Mouse (Mus musculus): ENCODE data around the gene Svs5.
"Not testable (repeated sequence)": the region's sequence is repeated elsewhere in the genome, so short reads cannot be mapped to it uniquely, and the experiment has no call there.

Svs5 gene

DNA sequence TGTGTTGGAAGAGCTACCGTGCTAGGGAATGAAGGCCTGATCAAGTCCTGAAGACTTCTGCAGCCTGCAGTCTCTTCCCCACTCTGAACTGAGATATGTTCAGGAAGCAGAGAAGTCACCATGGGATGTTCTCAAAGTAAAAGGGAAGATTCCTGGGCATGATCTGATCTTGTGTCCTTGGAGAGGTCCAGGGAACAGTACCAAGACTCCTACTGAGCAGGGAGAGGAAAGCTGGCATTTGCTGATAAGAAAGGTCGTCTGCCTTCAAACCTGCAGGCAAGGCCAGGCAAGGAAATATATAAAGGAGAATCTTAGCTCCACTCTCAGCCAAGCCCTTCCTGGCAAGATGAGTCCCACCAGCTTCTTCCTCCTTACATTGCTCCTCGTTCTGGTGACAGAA is at the start of gene Svs5:
Gene Svs5 (plus strand): TSS at position 301 of the 400 bp plus-strand sequence.
- DNase-seq (ENCODE audit: low spot score) = not testable (repeated sequence)

DNA sequence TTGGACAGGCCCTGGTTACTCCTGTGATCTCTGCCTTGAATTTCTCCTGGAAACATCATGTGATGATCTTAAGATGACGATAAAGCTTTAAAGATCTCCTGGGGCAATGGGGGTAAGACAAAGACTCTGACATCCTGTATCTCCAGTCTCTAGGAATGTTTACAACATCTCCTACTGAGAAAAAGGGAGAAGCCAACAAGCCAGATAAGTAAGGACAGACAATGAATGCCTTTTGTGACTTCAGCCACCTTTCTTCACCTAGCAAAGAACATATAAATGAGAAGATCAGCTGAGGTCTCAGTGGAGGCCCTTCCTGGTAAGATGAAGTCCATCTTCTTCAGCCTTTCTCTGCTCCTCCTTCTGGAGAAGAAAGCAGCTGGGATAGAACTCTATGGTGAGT is 43.6 kb upstream of the Svs5 start, which contains the start of gene Svs3a:
Gene Svs3a (plus strand): TSS at position 301 of the 400 bp plus-strand sequence.
- not testable (repeated sequence) for DNase-seq (ENCODE audit: low spot score)

DNA sequence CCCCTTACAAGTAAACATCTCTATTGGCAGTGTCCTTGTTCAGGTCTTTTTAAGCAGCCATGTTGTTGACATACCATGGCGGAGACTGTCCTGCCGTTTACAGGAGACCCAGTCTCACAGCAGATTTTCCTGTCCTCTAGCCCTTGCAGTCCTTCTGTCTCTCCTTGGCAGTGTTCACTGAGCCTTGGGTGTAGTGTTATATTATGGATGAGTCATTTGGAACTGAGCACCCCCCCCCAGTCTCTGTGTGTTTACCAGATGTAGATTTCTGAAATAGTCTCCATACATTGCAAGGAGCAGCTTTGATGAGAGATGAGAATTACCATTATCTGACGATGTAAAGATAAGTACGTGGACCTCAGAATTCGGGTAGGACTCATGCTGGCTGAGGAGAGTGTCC is 19.9 kb upstream of the Svs5 start:
- DNase-seq (ENCODE audit: low spot score) = no peak

DNA sequence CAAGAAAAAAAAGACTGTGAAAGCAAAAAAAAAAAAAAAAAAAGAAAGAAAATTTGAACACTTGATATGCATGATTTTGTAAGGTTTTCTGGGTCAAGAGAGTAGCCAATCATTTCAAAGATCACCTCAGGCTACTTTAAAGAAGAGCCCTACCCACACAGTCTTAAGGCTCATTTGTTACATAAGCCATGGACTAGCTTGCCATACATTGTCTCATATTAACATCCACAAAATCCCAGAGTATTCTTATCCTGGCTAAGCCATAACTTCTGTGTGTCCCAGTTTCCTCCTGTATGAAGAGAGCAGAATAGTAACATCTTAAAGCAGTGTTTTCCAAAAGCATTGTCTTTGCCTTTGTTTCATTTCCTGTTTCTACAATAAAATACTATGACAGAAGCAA is 17.1 kb upstream of the Svs5 start:
- not testable (repeated sequence) for DNase-seq (ENCODE audit: low spot score)

DNA sequence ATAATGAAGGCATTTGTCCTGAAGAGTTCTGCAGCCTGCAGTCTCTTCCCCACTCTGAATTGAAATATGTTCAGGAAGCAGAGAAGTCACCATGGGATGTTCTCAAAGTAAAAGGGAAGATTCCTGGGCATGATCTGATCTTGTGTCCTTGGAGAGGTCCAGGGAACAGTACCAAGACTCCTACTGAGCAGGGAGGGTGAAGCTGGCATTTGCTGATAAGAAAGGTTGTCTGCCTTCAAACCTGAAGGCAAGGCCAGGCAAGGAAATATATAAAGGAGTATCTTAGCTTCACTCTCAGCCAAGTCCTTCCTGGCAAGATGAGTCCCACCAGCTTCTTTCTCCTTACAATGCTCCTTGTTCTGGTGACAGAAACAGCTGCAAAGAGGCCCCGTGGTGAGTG is 16.1 kb upstream of the Svs5 start, which contains the start of gene Svs6:
Gene Svs6 (plus strand): TSS at position 301 of the 400 bp plus-strand sequence.
- DNase-seq (ENCODE audit: low spot score) = not testable (repeated sequence)

DNA sequence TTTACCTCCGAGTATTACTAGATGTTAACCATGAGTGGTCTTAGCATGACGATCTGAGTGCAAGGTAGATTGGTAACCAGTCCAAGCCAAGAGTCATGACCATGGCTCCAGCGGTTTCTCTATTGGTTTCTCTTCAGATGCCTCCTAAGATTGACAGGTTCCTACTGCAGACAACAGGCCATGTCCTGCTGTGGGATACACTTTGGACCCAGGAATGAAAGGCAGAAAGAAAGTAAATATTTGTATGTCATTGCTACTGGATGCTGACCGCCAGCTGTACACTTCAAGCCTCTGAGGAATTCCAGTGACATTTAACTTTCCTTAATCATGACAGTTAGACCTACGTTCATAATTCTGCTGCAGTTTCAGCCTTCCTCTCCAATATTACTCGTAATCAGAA is 11.6 kb upstream of the Svs5 start:
- DNase-seq (ENCODE audit: low spot score) = no peak

DNA sequence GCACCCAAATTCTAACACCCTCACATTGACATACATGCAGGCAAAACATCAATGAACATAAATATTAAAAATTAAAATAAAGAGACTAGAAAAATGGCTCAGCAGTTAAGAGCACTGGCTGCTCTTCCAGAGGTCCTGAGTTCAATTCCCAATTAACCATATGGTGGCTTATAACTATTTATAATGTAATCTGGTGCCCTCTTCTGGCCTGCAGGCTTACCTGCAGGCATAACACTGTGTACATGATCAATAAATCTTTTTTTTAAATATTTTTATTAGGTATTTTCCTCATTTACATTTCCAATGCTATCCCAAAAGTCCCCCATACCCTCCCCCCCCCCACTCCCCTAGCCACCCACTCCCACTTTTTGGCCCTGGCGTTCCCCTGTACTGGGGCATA is 11.2 kb downstream of the Svs5 start:
- not testable (repeated sequence) for DNase-seq (ENCODE audit: low spot score)

DNA sequence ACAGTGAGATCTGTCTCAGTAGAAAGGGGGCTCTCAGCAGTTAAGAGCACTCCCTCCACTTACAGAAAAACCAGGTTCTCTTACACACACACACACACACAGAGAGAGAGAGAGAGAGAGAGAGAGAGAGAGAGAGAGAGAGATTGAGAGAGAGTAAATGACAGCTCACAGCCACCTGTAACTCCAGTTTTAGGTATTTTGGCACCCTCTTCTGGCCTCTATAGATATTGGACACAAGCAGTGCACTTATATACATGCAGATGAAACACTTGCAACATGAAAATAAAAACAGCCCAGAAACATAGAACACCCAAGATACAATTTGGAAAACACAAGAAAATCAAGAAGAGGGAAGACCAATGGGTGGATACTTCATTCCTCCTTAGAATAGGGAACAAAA is 15.2 kb downstream of the Svs5 start:
- DNase-seq (ENCODE audit: low spot score) = not testable (repeated sequence)

DNA sequence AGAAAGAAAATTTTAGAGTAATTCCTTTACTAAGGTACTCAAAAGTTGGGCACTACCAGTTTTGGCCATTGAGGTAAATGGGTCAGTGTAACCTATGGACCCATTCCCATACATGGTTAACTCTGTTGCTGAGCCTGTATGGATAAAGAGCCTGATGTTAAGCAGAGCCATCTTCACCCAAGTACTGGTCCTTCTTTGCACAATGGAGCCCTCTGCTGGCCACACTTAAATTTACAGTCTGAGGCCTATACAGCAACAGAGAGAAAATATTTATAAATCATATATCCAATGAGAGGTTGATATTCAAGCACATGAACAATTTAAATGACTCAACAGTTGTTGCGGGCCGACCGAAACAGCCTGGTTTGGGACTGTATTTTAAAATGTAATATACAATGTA is 16.4 kb downstream of the Svs5 start:
- DNase-seq (ENCODE audit: low spot score) = no peak

DNA sequence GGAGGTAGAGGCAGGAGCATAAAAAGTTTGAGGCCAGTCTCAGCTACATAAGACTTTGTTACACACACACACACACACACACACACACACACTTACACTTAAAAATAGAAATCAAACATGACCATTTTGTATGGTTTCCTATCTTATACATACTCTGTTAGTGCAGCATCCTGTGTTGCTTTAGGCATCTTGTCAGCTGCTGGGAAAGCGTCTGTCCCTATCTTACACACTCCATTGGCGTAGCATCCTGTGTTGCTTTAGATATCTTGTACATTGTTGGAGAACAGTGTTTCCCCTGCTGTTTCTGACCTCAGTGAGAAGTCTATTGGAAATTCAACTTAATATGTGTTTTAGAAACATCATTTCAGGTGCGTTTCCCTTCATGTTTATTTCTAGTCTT is 20.2 kb downstream of the Svs5 start:
- DNase-seq (ENCODE audit: low spot score) = no peak

DNA sequence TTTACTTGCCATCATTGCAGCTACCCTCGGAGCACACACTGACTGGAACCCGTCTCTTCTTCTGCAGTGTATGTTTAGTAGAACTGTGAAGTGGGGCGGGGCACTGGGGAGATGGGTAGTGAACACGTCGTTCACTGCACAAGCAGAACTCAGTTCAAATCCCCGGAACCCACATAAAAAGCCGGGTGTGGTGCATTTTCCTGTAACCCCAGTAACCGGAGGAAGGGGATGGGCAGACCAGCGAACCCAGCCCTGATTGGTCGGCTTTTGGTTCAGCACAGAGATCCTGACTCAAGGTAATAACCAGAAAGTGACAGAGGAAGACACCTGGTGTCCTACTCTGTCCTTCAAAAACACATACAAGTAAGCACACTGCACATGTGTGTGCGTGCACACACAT is 20.8 kb downstream of the Svs5 start:
- DNase-seq (ENCODE audit: low spot score) = no peak

DNA sequence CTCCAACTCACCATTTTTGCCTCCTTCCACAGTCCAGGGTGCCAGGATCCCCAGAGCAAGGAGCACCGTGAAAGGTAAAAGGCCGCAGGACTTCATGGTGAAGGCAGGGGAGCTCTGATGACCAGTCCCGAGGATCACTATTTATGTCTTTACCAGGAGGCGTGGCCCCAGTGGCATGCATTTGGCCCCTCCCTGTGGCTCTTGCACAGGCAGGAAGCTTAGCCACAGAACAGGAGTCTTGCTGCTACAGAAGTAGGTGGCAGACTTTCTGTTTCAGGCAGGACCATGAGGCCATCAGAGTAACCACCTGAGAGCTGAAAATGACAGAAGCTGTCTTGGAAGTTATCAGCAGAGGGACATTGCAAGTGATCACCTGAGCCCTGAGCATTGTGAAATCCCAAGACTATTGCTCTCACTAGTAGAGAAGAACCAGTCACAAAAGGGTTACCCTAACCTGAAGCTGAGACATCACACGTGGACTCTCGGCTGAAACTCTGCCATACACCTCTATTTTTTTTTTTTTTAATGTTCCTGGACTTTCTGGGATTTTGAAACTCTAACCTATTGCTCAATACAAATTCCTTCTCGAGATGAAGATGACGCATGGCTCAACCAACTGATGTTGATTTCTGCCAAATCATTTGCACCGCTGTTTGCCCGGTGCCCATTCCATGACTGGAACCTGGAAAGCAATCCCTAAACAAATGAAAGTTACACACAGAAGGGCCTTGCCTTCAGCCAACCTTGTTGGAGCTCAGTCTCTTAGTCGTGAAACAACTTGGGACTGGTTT is 23.8 kb downstream of the Svs5 start:
- no peak for DNase-seq (ENCODE audit: low spot score)

DNA sequence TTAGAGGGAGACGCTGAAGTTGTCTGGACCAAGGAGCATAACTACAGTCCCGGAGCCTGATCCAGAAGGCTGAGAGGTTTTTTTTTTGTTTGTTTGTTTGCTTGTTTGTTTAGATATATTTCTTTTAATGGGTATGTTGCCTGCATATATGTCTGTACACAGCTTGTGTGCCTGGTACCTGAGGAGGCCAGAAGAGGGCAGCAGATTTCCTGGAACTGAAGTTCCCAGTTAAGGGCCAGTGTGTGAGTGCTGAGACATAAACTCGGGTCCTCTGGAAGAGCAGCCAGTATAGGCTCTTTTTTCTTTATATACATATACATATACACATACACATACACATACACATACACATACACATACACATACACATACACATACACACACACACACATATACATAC is 25.8 kb downstream of the Svs5 start:
- DNase-seq (ENCODE audit: low spot score) = no peak

DNA sequence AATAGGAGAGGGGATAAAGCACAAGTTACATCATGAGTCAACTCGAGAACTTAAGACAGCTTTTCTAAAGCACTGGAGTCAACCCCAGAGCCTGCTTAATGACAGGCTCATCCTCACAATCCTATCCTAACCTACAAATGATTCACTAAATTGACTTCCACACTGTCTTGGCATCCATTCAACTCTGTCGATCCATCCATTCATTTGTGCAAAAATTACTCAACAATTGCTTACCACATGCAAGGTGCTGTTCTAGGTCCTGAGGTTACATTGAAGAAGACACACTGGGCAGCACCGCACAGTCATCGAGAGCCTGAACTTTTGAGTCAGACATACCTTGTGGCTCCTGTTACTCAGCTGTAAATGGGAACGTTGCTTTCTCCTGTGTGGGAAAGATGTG is 26.5 kb downstream of the Svs5 start:
- DNase-seq (ENCODE audit: low spot score) = no peak

DNA sequence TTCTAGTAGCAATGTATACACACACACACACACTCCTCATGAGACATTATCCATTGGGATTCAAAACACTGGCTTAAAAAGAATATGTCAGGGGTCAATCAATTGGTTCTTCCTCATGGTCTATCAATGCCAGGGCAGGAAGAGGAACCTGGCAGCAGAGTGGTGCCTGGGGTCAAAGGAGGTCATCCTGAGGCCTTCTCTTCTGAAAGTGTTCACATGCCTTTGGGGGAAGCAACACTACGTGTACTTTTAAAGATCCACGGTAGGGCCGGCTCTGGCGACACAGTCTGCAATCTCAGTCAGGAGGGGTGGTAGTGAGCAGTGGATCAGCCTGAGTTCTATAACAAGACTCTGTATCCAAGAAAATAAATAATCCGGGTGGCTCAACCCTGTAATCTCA is 27.1 kb downstream of the Svs5 start:
- DNase-seq (ENCODE audit: low spot score) = no peak

DNA sequence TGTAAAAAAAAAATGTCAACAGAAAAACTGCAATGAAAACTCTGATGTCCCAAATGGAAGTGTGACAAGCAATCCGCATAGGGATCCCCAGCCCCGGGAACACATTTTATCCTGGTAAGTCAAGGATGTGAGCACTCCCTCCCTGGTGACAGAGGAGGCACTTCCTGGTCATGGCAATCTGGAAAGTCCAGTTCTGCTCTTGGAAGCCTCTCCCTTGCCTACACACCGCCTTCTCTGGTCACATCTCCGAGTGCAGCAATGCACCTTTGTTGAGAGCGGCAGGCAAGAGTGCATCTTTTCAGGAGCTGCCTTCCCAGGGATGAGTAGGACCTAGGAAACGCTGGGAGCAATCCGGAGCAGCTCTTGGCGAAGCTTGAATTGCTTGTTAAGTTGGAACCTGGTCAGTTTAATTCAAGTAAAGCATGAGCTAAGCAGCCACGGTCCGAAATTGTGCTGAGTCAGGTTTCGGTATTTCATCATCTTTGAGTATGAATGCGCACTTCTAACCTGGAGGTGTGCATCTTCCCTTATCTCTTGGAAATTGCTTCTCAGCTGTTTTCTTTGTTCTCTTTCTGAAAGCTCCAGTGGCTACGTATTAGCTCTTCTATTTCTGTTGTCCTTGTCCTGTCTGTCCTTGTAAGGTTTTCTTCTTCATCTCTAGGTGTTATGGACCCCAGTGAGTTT is 28.6 kb downstream of the Svs5 start:
- DNase-seq (ENCODE audit: low spot score) = no peak

DNA sequence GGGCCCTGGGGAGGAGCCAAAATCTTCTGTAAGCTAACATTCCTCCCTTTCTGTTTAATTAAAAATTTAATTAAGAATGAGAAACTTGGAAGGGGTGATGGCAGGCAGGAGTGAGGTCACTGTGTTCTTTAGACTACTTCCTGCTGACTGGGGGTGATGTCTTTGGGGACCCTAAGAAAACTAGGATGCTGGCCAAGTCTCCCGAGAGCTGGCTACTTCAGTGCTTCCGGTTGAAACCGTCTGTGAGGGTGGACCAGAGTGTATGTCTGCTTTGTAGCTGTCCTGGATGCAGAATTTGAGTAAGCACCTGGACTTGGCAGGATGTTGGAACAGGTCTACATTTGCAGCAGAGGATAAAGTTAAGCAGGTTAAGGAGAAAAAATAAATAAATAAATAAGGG is 34.4 kb downstream of the Svs5 start:
- no peak for DNase-seq (ENCODE audit: low spot score)

DNA sequence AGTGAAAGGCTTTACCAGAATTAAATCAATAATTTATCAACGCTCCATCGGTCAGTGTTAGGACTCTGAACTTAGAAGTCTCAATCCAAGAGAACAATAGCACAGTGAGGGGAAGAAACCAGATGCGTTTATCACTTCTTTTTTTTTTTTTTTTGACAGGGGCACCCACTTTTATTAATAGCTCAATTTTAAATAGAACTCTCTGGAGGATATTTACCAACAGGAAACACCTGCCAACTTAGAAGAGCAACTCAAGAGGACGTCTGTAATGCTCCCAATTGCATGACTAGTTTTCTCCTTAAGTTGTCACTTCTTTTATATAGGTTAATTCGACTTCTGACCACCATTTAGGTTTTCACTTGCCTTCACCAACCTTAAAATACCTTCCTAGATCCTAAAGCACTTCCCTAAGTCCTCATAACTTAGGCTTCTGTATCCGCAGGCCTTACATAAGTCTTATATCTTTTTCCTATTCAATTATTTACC is 36.1 kb downstream of the Svs5 start:
- no peak for DNase-seq (ENCODE audit: low spot score)

DNA sequence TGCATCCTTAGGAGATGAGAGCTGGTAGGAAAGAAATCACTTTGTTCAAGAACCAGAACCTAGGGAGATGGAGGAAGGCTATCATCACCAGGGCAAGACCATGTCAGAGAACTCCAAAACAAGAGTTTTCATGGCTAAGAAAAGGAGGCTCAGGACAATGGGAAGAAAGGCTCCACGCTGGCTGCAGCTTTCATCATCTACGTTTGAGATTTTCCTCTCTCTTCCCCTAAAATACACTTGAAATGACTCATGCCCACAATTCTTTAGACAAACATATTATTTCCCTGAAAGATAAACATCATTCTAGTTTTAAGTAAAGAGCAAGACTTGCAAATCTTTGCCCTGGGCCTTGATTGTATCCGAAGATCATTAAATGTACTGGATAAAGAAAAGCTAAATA is 38.8 kb downstream of the Svs5 start:
- no peak for DNase-seq (ENCODE audit: low spot score)

DNA sequence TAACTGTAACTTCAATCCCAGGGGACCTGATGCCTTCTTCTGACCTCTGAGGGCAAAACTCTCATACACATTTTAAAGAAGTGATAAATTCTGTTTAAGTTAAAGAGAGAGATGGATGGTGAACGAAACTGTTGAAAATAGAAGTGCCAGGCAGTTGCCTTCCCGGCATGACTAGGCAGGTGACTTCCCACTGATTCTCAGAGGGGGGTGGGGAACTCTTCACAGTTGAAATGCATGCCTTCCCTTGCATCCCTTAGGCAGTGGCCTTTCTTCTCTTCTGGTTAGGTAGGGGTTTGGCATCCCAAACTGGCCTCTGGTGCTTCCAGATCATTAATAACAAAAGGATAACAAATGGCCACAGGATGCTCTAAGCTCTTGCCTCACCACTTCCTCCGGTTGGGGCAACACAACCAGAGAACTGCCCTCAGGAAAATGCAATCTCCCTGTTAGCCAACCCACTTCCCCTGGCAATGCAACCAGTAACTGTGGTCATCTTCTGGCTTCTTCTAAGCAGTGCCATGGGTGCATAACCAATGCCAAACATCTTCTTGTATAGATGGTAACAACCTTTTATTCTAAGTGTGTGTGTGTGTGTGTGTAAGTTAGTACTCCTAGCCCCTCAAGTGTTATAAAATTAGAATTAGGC is 40.0 kb downstream of the Svs5 start:
- no peak for DNase-seq (ENCODE audit: low spot score)

DNA sequence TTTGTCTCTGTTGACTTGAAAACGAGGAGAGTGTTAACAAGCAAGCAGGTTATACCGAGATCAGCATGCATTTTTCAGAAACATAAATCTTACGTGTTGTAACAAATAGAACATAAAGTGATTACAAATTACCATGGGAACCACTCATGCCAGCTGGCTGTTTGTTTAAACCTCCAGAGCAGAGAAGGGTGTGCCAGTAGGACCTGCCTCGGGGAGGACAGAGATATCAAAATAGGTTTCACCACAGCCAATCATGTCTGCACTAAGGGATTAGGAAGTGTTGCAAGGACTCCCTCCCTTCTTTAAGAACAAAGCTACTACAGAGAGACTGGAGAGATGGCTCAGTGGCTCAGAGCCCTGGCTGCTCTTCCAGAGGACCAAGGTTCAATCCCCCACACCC is 40.6 kb downstream of the Svs5 start:
- no peak for DNase-seq (ENCODE audit: low spot score)

DNA sequence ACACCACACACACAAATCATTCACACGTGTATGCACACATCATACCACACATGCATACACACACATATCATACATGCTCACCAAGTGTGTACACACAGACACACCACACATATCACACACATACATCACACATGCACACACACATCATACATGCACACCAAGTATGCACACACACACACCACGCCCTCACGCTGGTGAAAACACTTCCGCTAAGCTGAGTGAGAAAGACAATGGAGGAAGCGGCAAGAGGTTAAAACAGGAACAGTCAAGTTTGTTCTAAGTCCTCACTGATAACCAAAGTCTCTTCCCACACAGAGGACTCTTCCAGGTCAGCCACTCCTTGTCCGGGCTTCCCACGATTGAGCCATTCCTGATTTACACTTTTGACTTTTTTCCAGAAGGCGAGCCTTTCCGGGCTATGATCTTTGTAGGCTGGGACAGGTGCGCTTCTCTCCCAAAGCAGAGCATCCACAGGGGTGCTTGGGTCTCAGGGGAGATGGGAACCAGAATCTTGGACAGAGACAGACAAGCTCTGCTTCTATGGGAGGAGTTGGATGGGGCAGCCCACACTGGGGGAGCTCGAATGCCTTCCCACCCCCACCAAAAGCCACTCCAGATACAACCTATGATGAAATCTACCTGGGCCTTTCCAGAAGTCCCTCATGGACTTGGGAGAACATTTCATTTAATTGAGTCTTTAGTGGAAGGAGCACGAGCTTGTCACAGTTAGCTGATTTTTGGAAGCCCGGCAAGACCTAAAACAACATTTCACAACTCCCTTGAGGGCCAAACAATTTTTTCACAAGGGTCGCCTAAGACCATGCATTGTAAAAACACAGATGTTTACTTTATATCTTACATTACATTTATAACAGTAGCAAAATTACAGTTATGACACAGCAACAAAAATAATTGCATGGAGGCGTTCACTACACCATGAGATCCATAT is 45.2 kb downstream of the Svs5 start:
- DNase-seq (ENCODE audit: low spot score) = no peak

Data from ovary, postnatal 36 days (tissue).